Mouse (Mus musculus): Measurements from ENCODE around the gene Nlrp6.

DNA sequence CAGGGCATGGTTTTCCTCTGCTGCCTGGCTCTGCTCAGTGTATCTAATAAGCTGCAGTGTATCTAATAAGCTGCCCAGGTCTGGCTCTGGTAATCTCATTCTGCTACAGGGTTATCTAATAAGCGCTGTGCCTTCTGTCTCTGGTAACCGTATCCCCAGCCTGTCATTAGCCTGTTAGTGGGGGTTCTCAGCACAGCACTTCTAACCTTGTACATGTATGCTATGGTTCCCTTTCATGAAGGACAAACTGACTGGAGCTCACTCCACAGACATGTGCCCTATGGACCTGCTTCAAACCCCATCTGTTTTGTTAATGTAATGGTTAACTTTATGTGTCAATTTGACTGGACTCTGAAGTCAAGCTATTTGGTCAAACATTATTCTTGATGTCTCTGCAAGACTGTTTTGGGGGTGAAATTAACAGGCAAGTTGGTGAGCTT, 15.0 kb upstream of the Nlrp6 start:
- no peak for TF ChIP-seq POLR2A (IDR thresholded peaks at IDR 0.05; ENCODE audit: insufficient read depth, low read depth, low read length)
- TF ChIP-seq CTCF (IDR thresholded peaks at IDR 0.05) = no peak

Data from heart, adult 2 months (tissue).